Mouse (Mus musculus): ENCODE results near the gene Spata20.

DNA sequence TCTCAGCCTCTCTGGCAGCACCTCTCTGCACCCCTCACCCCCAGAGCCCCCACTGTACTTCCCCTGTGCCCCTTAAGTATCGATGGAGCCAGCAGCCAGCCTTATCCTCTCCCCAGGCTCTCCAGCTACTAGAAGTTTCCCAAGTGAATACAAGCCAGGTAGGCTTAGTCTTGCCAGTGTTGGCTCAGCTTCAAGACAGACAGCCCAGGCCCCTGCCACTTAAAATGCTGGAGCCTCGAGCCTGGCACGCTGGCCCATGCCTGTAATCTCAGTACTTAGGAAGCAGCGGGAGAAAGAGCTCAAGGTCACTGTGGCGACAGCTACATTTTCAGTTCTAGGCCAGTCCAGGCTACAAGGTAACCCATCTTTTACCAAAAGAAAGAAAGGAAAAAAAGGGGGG, 36.1 kb downstream of the Spata20 start:
- no peak for TF ChIP-seq CTCF (IDR thresholded peaks at IDR 0.05; ENCODE audit: extremely low read depth, insufficient read length, insufficient replicate concordance, low read depth, low read length)
- TF ChIP-seq POLR2A (IDR thresholded peaks at IDR 0.05; ENCODE audit: low read depth, low read length): no peak

Measured in small intestine, adult 2 months (tissue).